Mouse (Mus musculus) intestine, postnatal 0 days (tissue): ENCODE measurements around the gene Fndc8. TPM values are rescaled to one million over a fixed set of nuclear protein-coding genes. Genes with fewer than 3 reads are reported as not detected.

Experiments
- ATAC-seq: fragments of 200-750 bp; cut with Nextera tagmentation; 2 replicates; pipeline ENCODE4 v1.8.0; 2017; ENCODE audit warnings: mild to moderate bottlenecking, moderate TSS enrichment, moderate library complexity
- H3K27ac ChIP-seq: fragments of 300-500 bp; sonication (generic); 2 replicates; pipeline ENCODE4 v1.5.1; 2014; ENCODE audit warnings: mild to moderate bottlenecking, low read depth, low read length, moderate library complexity
- H3K27me3 ChIP-seq: fragments of 300-500 bp; sonication (generic); replicated peaks from 2 replicates; pipeline ENCODE4 v1.6.1; 2014; ENCODE audit warnings: low read length, mixed read lengths; ENCODE audit not compliant: control insufficient read depth, insufficient read depth
- H3K36me3 ChIP-seq: fragments of 300-500 bp; sonication (generic); 2 replicates; pipeline ENCODE4 v1.6.1; 2014; ENCODE audit warnings: mild to moderate bottlenecking, moderate library complexity; ENCODE audit not compliant: control insufficient read depth, insufficient read depth
- H3K4me1 ChIP-seq: fragments of 300-500 bp; sonication (generic); replicated peaks from 2 replicates; pipeline ENCODE4 v1.6.1; 2014; ENCODE audit warnings: antibody characterized with exemption, low read length, mixed read lengths; ENCODE audit not compliant: control insufficient read depth, insufficient read depth
- H3K4me2 ChIP-seq: fragments of 300-500 bp; sonication (generic); replicated peaks from 2 replicates; pipeline ENCODE4 v1.6.1; 2014; ENCODE audit warnings: low read depth, mild to moderate bottlenecking, moderate library complexity
- H3K4me3 ChIP-seq: fragments of 300-500 bp; sonication (generic); 2 replicates; pipeline ENCODE4 v1.5.1; 2014; ENCODE audit warnings: low read depth, low read length
- H3K9ac ChIP-seq: fragments of 300-500 bp; sonication (generic); 2 replicates; pipeline ENCODE4 v1.6.1; 2014; ENCODE audit warnings: mild to moderate bottlenecking, low read depth, low read length
- H3K9me3 ChIP-seq: fragments of 300-500 bp; sonication (generic); 2 replicates; pipeline ENCODE4 v1.6.1; 2016; ENCODE audit warnings: mixed run types; ENCODE audit not compliant: control insufficient read depth
- CTCF ChIP-seq: sonication (generic); IDR thresholded peaks from 2 replicates; pipeline ENCODE4 v1.5.1; 2016; ENCODE audit warnings: low read depth, mild to moderate bottlenecking, control low read depth, antibody characterized with exemption, moderate library complexity
- whole genome bisulfite sequencing: fragments of 180-500 bp; shearing (Covaris S2); extraction: QIAGEN DNeasy Blood & Tissue Kit; methylation state at CpG from one replicate; pipeline ENCODE4 v1.1.7; 2014; 5-methylcytosine and 5-hydroxymethylcytosine counted together
- polyA plus RNA-seq: library from polyadenylated mRNA; unstranded; fragments of >200 nt; fragmentation: Nextera tagmentation; extraction: Ambion mirVana; gene quantifications from 2 replicates; pipeline ENCODE4 v1.2.1, GENCODE M21; 2015

Gene Fndc8
- polyA plus RNA-seq, 1 experiment from 2014 or later: 0.16 TPM

DNA sequence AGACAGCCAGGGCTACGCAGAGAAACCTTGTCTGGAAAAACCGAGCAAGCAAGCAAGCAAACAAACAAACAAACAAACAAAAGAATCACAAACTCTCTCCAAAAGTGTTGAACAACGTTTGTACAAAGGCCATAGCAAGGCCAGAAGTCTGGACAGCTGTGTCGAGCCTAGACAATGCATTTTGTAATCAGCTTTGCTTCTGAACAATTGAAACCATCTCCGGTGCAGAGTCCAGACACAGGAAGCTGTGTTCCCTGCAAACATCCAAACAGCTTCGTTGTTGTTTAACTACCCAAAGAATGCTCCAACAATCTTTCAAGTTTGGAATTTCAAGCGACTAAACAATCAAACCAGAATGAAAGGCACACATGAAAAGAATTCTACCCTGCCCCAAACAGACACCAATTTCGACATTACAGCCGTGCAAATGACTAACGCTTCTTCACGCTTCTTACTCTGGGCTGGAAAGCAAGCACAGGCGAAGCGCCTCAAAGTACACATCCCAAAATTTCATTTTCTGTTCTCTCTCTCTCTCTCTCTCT, 34.5 kb upstream of the Fndc8 start:
- 74% methylated on average over 13 of the region's 13 CpGs for WGBS
- Histone ChIP-seq H3K4me1 (no peaks in the 10 kb centered on the region), H3K9me3 (no peaks in the 10 kb centered on the region)

DNA sequence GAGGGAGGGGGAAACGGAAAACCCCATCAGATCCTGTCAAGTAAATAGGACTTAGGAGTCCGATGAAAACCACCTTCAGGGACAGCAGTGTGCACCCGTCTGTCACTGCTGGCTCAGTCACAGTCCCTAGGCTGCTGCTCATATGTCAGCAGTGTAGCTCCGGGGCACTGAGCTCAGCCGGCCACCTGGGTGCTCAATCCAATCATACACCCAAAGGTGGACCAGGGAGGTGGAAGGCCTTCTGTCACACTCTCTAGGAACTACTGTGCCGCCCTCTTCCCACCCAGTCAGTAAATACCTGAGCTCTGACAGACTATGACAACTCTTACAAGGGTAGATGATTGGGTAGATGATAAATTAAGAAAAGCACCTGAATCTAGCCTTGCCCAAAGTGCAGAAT, 31.2 kb upstream of the Fndc8 start:
- Histone ChIP-seq H3K27ac (no peak overlapping the region), H3K9ac (no peak overlapping the region), H3K4me3 (no peak overlapping the region), H3K4me2 (no peak overlapping the region), H3K4me1 (no peaks in the 10 kb centered on the region), H3K27me3 (no peaks in the 10 kb centered on the region), H3K36me3 (no peaks in the 10 kb centered on the region), H3K9me3 (no peaks in the 10 kb centered on the region)
- no peak for TF ChIP-seq CTCF
- no peak for ATAC-seq
- 83% methylated on average over 6 of the region's 6 CpGs for WGBS

More for the DNA sequence above, 34.5 kb upstream of the Fndc8 start:
- Histone ChIP-seq H3K27me3 (no peaks in the 10 kb centered on the region), H3K9ac (no peak overlapping the region), H3K4me2 (no peak overlapping the region), H3K27ac (no peak overlapping the region), H3K4me3 (no peak overlapping the region), H3K36me3 (no peaks in the 10 kb centered on the region)
- no peak for TF ChIP-seq CTCF
- ATAC-seq: no peak

DNA sequence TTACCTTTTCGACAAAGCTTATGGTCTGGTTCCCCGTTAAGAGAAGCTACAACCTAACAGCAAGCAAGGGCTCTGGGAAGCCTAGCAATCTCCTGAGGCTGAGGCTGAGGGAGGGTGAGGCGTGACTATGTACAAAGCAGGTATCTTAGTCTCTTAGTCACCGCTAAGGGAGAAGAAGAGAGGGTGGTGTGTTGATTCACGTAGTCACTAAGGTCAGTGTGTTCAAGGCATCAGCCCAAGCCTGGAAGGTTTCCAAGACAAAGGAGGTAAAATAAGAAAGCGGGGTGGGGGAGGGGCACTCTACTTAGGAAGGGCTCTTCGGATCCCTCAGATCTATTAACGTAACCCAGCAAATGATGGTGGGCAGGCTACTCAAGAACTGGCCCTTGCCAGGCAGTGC, 30.4 kb upstream of the Fndc8 start:
- H3K9me3 ChIP-seq: no peaks in the 10 kb centered on the region
- 58% methylated on average over 8 of the region's 8 CpGs for WGBS
- H3K27ac ChIP-seq: no peak overlapping the region
- H3K36me3 ChIP-seq: no peaks in the 10 kb centered on the region
- TF ChIP-seq CTCF: no peak
- H3K4me3 ChIP-seq: no peak overlapping the region
- no peak overlapping the region for H3K4me2 ChIP-seq
- H3K4me1 ChIP-seq: no peaks in the 10 kb centered on the region
- H3K9ac ChIP-seq: no peak overlapping the region
- H3K27me3 ChIP-seq: no peaks in the 10 kb centered on the region
- no peak for ATAC-seq

DNA sequence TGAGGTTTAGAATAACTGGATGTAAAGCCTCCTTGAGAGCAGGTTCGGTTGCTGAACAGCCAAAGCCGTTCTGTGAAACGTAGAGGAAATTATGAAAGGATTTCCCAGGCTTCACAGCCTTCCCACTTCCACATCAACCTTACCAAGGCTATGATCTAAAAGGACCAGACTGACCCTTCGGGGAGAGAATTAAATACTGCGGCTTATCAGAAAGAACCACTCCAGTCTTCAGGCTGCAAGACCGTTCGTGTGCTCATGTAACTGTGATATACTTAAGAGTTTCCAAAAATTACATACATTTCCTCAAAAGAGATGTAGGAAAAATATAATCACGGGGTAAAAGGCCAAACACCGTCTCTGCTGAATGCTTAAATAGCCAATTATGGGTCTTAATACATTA, 29.3 kb upstream of the Fndc8 start:
- Histone ChIP-seq H3K4me3 (no peak overlapping the region), H3K9me3 (no peaks in the 10 kb centered on the region), H3K4me1 (no peaks in the 10 kb centered on the region), H3K9ac (no peak overlapping the region), H3K4me2 (no peak overlapping the region), H3K36me3 (no peaks in the 10 kb centered on the region), H3K27ac (no peak overlapping the region), H3K27me3 (no peaks in the 10 kb centered on the region)
- TF ChIP-seq CTCF: no peak
- ATAC-seq: no peak
- 84% methylated on average over 9 of the region's 9 CpGs for WGBS

DNA sequence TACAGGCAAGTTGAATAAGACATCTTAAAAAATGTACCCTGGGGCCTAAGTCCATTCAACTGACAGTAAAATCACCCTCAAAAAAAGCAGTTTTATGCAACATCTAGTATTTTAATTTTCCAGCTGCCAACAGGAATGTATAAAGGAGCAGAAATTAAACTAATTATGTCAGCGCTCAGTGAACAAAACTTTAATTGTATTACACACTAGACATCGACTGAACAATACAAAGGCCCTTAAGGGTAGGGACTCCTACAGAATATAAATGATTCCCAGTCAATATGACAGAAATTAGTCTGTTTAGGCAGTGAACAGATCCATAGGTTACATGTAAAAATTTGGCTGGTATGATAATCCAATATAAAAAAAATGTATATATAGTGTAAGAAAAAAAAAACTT, 28.9 kb upstream of the Fndc8 start:
- Histone ChIP-seq H3K36me3 (no peaks in the 10 kb centered on the region), H3K27me3 (no peaks in the 10 kb centered on the region), H3K4me1 (no peaks in the 10 kb centered on the region), H3K4me2 (no peak overlapping the region), H3K9ac (no peak overlapping the region), H3K27ac (no peak overlapping the region), H3K4me3 (no peak overlapping the region), H3K9me3 (no peaks in the 10 kb centered on the region)
- WGBS: 74% methylated on average over 2 of the region's 2 CpGs
- no peak for TF ChIP-seq CTCF
- ATAC-seq: no peak

DNA sequence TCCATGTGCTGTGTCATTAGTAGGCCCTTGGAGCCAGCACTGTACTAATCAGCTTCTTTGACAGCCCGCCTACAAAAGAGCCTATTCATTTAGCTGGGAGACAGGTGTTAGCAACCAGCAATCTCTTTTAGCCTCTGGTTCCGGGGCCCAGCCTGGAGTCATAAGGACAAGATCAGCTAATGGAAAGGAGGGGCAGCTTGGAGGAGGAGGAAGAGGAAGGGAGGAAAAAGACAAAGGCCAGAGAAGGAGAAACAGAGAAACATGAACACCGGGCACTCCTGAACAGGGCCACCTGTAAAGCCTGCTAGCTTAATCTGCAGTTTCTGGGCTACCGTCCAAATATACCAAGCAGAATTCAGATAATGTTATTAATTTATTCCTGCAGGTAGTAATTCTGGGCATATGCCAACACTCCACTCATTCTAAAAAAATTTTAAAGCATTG, 28.4 kb upstream of the Fndc8 start:
- Histone ChIP-seq H3K4me1 (no peaks in the 10 kb centered on the region), H3K27ac (no peak overlapping the region), H3K36me3 (no peaks in the 10 kb centered on the region), H3K9me3 (no peaks in the 10 kb centered on the region), H3K9ac (no peak overlapping the region), H3K4me2 (no peak overlapping the region), H3K27me3 (no peaks in the 10 kb centered on the region), H3K4me3 (no peak overlapping the region)
- WGBS: 29% methylated on average over 4 of the region's 4 CpGs
- no peak for TF ChIP-seq CTCF
- peak; percentile 63 for ATAC-seq

DNA sequence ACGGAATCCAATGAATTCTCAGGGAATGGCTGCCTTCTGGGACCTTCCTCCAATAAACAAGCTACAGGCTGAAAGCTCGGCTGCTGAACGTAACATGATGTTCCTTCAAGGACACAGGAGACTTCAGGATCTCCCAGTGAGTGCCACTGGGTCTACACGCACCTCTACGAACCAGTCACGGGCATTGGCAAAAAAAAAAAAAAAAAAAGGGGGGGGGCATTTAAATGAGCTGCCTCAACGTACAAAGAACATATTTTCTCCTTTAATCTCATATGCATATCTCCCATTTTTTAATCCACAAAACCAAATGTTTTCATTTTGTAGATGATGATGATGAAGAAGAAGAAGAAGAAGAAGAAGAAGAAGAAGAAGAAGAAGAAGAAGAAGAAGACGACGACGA, 26.0 kb upstream of the Fndc8 start:
- Histone ChIP-seq H3K4me2 (no peak overlapping the region), H3K27me3 (no peaks in the 10 kb centered on the region), H3K36me3 (no peaks in the 10 kb centered on the region), H3K4me1 (no peaks in the 10 kb centered on the region), H3K27ac (no peak overlapping the region), H3K4me3 (no peak overlapping the region), H3K9me3 (no peaks in the 10 kb centered on the region), H3K9ac (no peak overlapping the region)
- no peak for TF ChIP-seq CTCF
- no peak for ATAC-seq
- 85% methylated on average over 10 of the region's 10 CpGs for WGBS
